Mouse (Mus musculus) cerebellum, adult 2 months (tissue): ENCODE data around the gene Zfp462. TPM values are rescaled to one million over a fixed set of nuclear protein-coding genes. Genes with fewer than 3 reads are reported as not detected.

ENCODE experiments used
- DNase-seq, 2 experiments: peaks; one replicate each; pipeline ENCODE4 v3.0.0; 2021
- H3K27ac ChIP-seq: fragments of 200-500 bp; 2 replicates; pipeline ENCODE4 v1.5.1; 2012; ENCODE audit warnings: low read length, control low read depth, inconsistent platforms; ENCODE audit not compliant: insufficient read depth
- H3K27me3 ChIP-seq: fragments of 200-500 bp; 2 replicates; pipeline ENCODE4 v1.6.1; 2012; ENCODE audit warnings: inconsistent platforms, mild to moderate bottlenecking, low read length, moderate library complexity; ENCODE audit not compliant: control insufficient read depth, insufficient read depth
- H3K4me1 ChIP-seq: fragments of 200-500 bp; 2 replicates; pipeline ENCODE4 v1.6.1; 2011; ENCODE audit warnings: low read length; ENCODE audit not compliant: control insufficient read depth, insufficient read depth
- H3K4me3 ChIP-seq: fragments of 200-500 bp; replicated peaks from 2 replicates; pipeline ENCODE3; 2011; ENCODE audit warnings: mild to moderate bottlenecking, low read depth, low read length, control low read depth; ENCODE audit not compliant: insufficient read depth
- CTCF ChIP-seq: fragments of 200-500 bp; IDR thresholded peaks from 2 replicates; pipeline ENCODE4 v1.5.1; 2011; ENCODE audit warnings: low read depth, mild to moderate bottlenecking, control low read depth, low read length, moderate library complexity, borderline replicate concordance; ENCODE audit not compliant: insufficient read depth
- POLR2A ChIP-seq: fragments of 200-500 bp; IDR thresholded peaks from 2 replicates; pipeline ENCODE4 v1.6.1; 2011; ENCODE audit warnings: low read length, control low read depth, borderline replicate concordance; ENCODE audit not compliant: insufficient read depth
- WGBS: fragments of 180-500 bp; shearing (Covaris S2); methylation state at CpG from one replicate; pipeline ENCODE4 v1.1.7; 2018; 5-methylcytosine and 5-hydroxymethylcytosine counted together
- polyA plus RNA-seq: library from polyadenylated mRNA; depleted of rRNA; stranded (reverse); fragments of >200 nt; gene quantifications from 2 replicates; pipeline ENCODE4 v1.2.3, GENCODE M21; 2012

Zfp462 gene
- polyA plus RNA-seq, 1 experiment: 15.9 TPM

GRCm38 (mm10) chr4:54948616-54949560, 4.0 kb downstream of the Zfp462 start:
- DNase-seq: peak; percentile 54 to 70
- H3K27me3 ChIP-seq: no peaks in the 10 kb centered on the region; the same call in 1 of the 2 replicates
- no peaks in the 10 kb centered on the region; the same call in 1 of the 2 replicates for H3K4me1 ChIP-seq
- TF ChIP-seq CTCF (no peak), POLR2A (no peak)
- WGBS: under 1% methylated on average over 32 of the region's 32 CpGs
- peak overlapping the region; percentile 80 for H3K4me3 ChIP-seq
- peak overlapping the region; percentile 70 for H3K27ac ChIP-seq

- Histone ChIP-seq H3K4me3 (peak overlapping the region; percentile 80), H3K27me3 (no peaks in the 10 kb centered on the region; the same call in 1 of the 2 replicates), H3K4me1 (no peaks in the 10 kb centered on the region; the same call in 1 of the 2 replicates), H3K27ac (no peak overlapping the region)
- no peak for TF ChIP-seq POLR2A
- TF ChIP-seq CTCF: no peak
- peak; percentile 42 to 43 for DNase-seq
- 7% methylated on average over 7 of the region's 7 CpGs for WGBS
Observed at GRCm38 (mm10) chr4:54949561-54949940, 4.7 kb downstream of the Zfp462 start.

- H3K4me3 ChIP-seq: no peak overlapping the region
- TF ChIP-seq POLR2A (no peak), CTCF (no peak)
- H3K4me1 ChIP-seq: no peaks in the 10 kb centered on the region; the same call in 1 of the 2 replicates
- 61% methylated on average over 2 of the region's 2 CpGs for WGBS
- no peak overlapping the region for H3K27ac ChIP-seq
- H3K27me3 ChIP-seq: no peaks in the 10 kb centered on the region; the same call in 1 of the 2 replicates
- no peak for DNase-seq
Observed at GRCm38 (mm10) chr4:54950136-54950535, 5.3 kb downstream of the Zfp462 start.

GRCm38 (mm10) chr4:54950866-54951265, 6.0 kb downstream of the Zfp462 start:
- H3K27me3 ChIP-seq: no peaks in the 10 kb centered on the region; the same call in 1 of the 2 replicates
- H3K4me3 ChIP-seq: no peak overlapping the region
- no peaks in the 10 kb centered on the region; the same call in 1 of the 2 replicates for H3K4me1 ChIP-seq
- TF ChIP-seq POLR2A: no peak
- TF ChIP-seq CTCF: no peak
- 89% methylated on average over 2 of the region's 2 CpGs for WGBS
- DNase-seq: no peak
- no peak overlapping the region for H3K27ac ChIP-seq

- H3K27me3 ChIP-seq: no peaks in the 10 kb centered on the region
- H3K4me3 ChIP-seq: no peak overlapping the region
- TF ChIP-seq CTCF (no peak), POLR2A (no peak)
- no peaks in the 10 kb centered on the region for H3K4me1 ChIP-seq
- no peak overlapping the region for H3K27ac ChIP-seq
- DNase-seq: no peak
- 93% methylated on average over 9 of the region's 9 CpGs for WGBS
Observed at GRCm38 (mm10) chr4:54953657-54954395, 9.0 kb downstream of the Zfp462 start.

- no peak overlapping the region for H3K4me3 ChIP-seq
- 52% methylated on average over 3 of the region's 3 CpGs for WGBS
- DNase-seq: no peak
- no peak for TF ChIP-seq CTCF
- no peak for TF ChIP-seq POLR2A
- no peak overlapping the region for H3K27ac ChIP-seq
- no peaks in the 10 kb centered on the region for H3K4me1 ChIP-seq
- H3K27me3 ChIP-seq: no peaks in the 10 kb centered on the region
Observed at GRCm38 (mm10) chr4:54954455-54954854, 9.6 kb downstream of the Zfp462 start.

- TF ChIP-seq POLR2A (no peak), CTCF (no peak)
- H3K27ac ChIP-seq: no peak overlapping the region
- 72% methylated on average over 4 of the region's 4 CpGs for WGBS
- no peaks in the 10 kb centered on the region for H3K27me3 ChIP-seq
- no peak overlapping the region for H3K4me3 ChIP-seq
- DNase-seq: no peak
- no peaks in the 10 kb centered on the region; the same call in 1 of the 2 replicates for H3K4me1 ChIP-seq
Observed at GRCm38 (mm10) chr4:54960776-54961175, 15.9 kb downstream of the Zfp462 start.

- 74% methylated on average over 4 of the region's 4 CpGs for WGBS
Observed at GRCm38 (mm10) chr4:54962141-54962540, 17.3 kb downstream of the Zfp462 start.

More at GRCm38 (mm10) chr4:54962141-54962540, 17.3 kb downstream of the Zfp462 start:
- no peak overlapping the region for H3K4me3 ChIP-seq
- H3K27ac ChIP-seq: no peak overlapping the region
- H3K27me3 ChIP-seq: no peaks in the 10 kb centered on the region
- H3K4me1 ChIP-seq: peaks cover 6% of the 10 kb centered on the region
- no peak for TF ChIP-seq CTCF
- no peak for TF ChIP-seq POLR2A
- no peak for DNase-seq
